19 mouse cellular contexts compared by ENCODE assay signal in genomic region chr2:6557749-6558148, GRCm38 (mm10).
DNase-seq lines count a peak whose midpoint lies in the region; ATAC-seq lines count a peak whose summit lies in the region.
"Had no signal": no experiment of that assay in that cellular context is flagged by ENCODE, and none has a peak within 500 bp of the region (broad histone marks: within the 10 kb centered on the region; RNA-seq: fewer than 3 reads in every experiment).

No protein-coding gene starts in this region.

- no peaks in the 10 kb centered on the region for H3K27me3 ChIP-seq in splenic B cell, adult 2 months (ENCODE audit: control insufficient read depth, insufficient read depth, low read length, poor library complexity, severe bottlenecking)
- H3K27me3 ChIP-seq: forebrain, embryonic 13.5 days; hindbrain, embryonic 12.5 days; hindbrain, embryonic 15.5 days; Patski had no signal

- peaks cover 3% of the 10 kb centered on the region; the same call in 1 of the 2 replicates for H3K36me3 ChIP-seq in splenic B cell, adult 2 months (ENCODE audit: control insufficient read depth, insufficient read depth, low read length, poor library complexity, severe bottlenecking)

- DNase-seq in CD4-positive helper T cell, adult 2 months (ENCODE audit: low read depth, low spot score), result peak; percentile 33
- DNase-seq in CD4-positive, CD25-positive, alpha-beta regulatory T cell, adult 2 months (ENCODE audit: low read depth, low spot score), result peak; percentile 19
- peak; percentile 43 for DNase-seq in splenic B cell, adult 2 months (ENCODE audit: low read depth, low spot score)
- DNase-seq in cerebellum, adult 11 months, result no peak
- DNase-seq: adrenal gland, adult 2 months; adrenal gland, postnatal 14 days; cerebellum, adult 18-20 months; cerebellum, adult 9-10 months; cerebellum, postnatal 14 days; gastrocnemius, postnatal 14 days; heart, adult 11 months had no signal

- peak; percentile 44 for ATAC-seq in activated CD4-positive, CD25-positive, alpha-beta regulatory T cell, adult 4 months
- ATAC-seq in megakaryocyte progenitor cell, adult 5-6 weeks (replicated peaks; ENCODE audit: poor library complexity), result no peak
- ATAC-seq: forebrain, embryonic 13.5 days; forebrain, embryonic 16.5 days; intestine, embryonic 16.5 days; Patski had no signal
